Mouse (Mus musculus) heart, embryonic 13.5 days (tissue): ENCODE measurements at regions not wholly inside any gene's neighbourhood (a gene's known extent, or its start where the extent isn't known, plus 50 kb on each side); places are given as distances from the start of the nearest gene placed in this dataset.

Experiments used
- ATAC-seq: fragments of 200-750 bp; cut with Nextera tagmentation; 2 replicates; pipeline ENCODE4 v1.8.0; 2017; ENCODE audit warnings: moderate TSS enrichment; ENCODE audit not compliant: insufficient number of reproducible peaks, low FRiP score, low TSS enrichment; ENCODE audit errors: extremely low read depth
- H3K27ac ChIP-seq: fragments of 300-500 bp; sonication (generic); replicated peaks from 2 replicates; pipeline ENCODE4 v1.5.1; 2015; ENCODE audit warnings: moderate library complexity, mild to moderate bottlenecking, inconsistent platforms
- H3K27me3 ChIP-seq: fragments of 300-500 bp; sonication (generic); replicated peaks from 2 replicates; pipeline ENCODE4 v1.6.1; 2015; ENCODE audit warnings: mild to moderate bottlenecking, inconsistent platforms
- H3K36me3 ChIP-seq: fragments of 300-500 bp; sonication (generic); 2 replicates; pipeline ENCODE4 v1.6.1; 2015; ENCODE audit warnings: mild to moderate bottlenecking, inconsistent platforms
- H3K4me1 ChIP-seq: fragments of 300-500 bp; sonication (generic); 2 replicates; pipeline ENCODE4 v1.6.1; 2015; ENCODE audit warnings: inconsistent platforms
- H3K4me2 ChIP-seq: fragments of 300-500 bp; sonication (generic); 2 replicates; pipeline ENCODE4 v1.6.1; 2015; ENCODE audit warnings: inconsistent platforms, mild to moderate bottlenecking, moderate library complexity
- H3K4me3 ChIP-seq: fragments of 300-500 bp; sonication (generic); 2 replicates; pipeline ENCODE4 v1.5.1; 2015; ENCODE audit warnings: moderate library complexity, mild to moderate bottlenecking, inconsistent platforms
- H3K9ac ChIP-seq: fragments of 300-500 bp; sonication (generic); 2 replicates; pipeline ENCODE4 v1.6.1; 2015; ENCODE audit warnings: inconsistent platforms, mild to moderate bottlenecking, moderate library complexity
- H3K9me3 ChIP-seq: fragments of 300-500 bp; sonication (generic); 2 replicates; pipeline ENCODE4 v1.6.1; 2016; ENCODE audit warnings: inconsistent platforms
- WGBS: fragments of 180-500 bp; shearing (Covaris S2); methylation state at CpG from one replicate; pipeline ENCODE4 v1.1.7; 2015; ENCODE audit warnings: mixed read lengths; 5-methylcytosine and 5-hydroxymethylcytosine counted together

DNA sequence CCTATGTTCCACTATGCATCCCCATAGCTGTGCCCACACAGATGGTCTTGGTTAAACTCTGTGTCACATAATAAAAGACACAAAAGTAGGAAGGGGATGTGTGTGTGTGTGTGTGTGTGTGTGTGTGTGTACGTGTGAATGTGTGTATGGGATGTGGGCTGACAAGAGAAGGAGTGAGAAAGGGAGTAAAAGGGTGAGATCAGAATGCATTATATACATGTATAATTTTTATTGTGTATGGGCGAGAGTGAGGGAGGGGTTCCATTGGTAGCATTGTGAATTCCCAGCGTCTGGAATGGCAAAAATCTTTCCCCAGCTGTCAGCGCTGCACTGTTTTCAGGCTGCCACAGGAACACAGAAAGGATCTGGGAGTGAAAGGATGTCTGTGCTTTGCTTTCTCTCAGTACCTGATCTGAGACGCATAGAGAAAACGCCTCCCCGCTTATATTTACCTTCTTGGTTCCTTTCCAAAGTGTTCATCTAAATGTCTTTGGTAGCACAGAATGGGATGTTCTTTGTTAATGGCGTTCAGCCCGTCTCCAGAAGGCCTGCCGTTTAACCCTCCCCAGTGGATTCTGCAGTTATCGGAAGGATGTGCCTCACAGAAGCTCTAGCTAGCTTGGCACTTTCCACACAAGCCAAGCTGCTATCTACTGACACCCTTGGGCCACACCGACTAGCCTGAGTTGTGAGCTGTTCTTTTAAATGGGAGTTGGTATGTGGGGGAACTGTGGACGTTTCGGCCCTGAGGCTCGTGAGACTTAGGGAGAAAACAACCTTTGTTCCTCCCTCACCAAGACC, 785.8 kb downstream of the Tmem114 start:
- H3K4me2 ChIP-seq, result no peak overlapping the region
- ATAC-seq, result no peak
- no peaks in the 10 kb centered on the region for H3K9me3 ChIP-seq
- 58% methylated on average over 15 of the region's 15 CpGs for WGBS
- H3K4me1 ChIP-seq, result no peaks in the 10 kb centered on the region
- H3K36me3 ChIP-seq, result no peaks in the 10 kb centered on the region
- no peaks in the 10 kb centered on the region for H3K27me3 ChIP-seq
- H3K4me3 ChIP-seq, result no peak overlapping the region
- no peak overlapping the region for H3K9ac ChIP-seq
- no peak overlapping the region for H3K27ac ChIP-seq

- no peaks in the 10 kb centered on the region for H3K4me1 ChIP-seq
- no peak overlapping the region for H3K4me3 ChIP-seq
- no peaks in the 10 kb centered on the region for H3K9me3 ChIP-seq
- H3K27ac ChIP-seq, result no peak overlapping the region
- no peak for ATAC-seq
- no peaks in the 10 kb centered on the region for H3K36me3 ChIP-seq
- H3K27me3 ChIP-seq, result no peaks in the 10 kb centered on the region
- no peak overlapping the region for H3K9ac ChIP-seq
- no peak overlapping the region for H3K4me2 ChIP-seq
Measured at GRCm38 (mm10) chr16:7637993-7638392, 786.9 kb downstream of the Tmem114 start.

DNA sequence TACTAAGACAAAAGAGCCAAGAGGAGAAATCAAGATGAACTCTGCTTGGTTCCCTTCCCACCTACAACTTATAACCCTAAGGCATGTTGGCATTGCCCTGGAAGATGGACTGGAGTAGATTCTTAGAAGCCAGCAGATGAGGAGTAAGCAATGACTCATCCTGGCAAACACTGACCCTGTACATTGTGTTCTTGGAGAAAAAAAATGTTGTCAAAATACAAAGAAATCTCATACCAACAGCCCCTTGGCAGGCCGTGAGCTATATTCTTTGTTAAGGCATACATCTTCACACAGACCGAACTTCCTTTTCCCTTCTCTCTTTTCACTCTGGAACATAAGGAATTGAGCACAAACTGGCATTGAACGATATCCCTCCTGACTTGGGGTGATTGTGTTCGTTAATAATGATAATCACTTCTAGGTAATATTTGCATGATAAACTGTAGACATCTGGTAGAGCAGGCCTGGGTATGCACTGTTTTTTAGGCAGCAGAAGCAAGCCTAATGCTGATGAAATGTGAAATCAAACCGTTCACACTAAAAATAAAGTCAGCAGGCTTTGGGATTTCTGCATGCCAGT, 787.7 kb downstream of the Tmem114 start:
- WGBS, result 62% methylated on average over 5 of the region's 5 CpGs
- Histone ChIP-seq H3K9ac (no peak overlapping the region), H3K36me3 (no peaks in the 10 kb centered on the region), H3K9me3 (no peaks in the 10 kb centered on the region), H3K4me3 (no peak overlapping the region), H3K27me3 (no peaks in the 10 kb centered on the region), H3K27ac (no peak overlapping the region), H3K4me2 (no peak overlapping the region), H3K4me1 (peaks cover 7% of the 10 kb centered on the region; the same call in 1 of the 2 replicates)
- no peak for ATAC-seq

DNA sequence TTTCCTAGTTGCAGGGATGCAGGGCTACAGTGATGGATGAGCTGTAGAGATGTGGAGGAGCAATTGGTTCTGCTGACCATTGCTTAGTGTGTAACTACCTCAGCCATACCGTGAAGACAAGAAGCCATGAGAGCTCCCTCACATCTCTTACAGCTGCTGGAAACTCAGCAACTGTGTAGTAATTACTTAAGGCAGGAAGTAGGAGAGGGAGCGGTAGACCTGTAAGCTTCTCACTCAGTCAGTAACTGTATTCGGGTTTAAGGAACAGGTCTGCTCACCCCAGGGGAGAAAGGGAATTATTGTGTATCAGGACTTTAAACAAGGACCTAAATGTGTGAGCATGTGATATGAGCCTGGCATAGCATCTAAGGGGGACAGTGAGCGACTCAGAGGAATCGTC, 788.6 kb downstream of the Tmem114 start:
- Histone ChIP-seq H3K4me3 (no peak overlapping the region), H3K9ac (no peak overlapping the region), H3K4me2 (no peak overlapping the region), H3K9me3 (no peaks in the 10 kb centered on the region), H3K27ac (no peak overlapping the region), H3K27me3 (no peaks in the 10 kb centered on the region), H3K4me1 (peaks cover 7% of the 10 kb centered on the region; the same call in 1 of the 2 replicates), H3K36me3 (no peaks in the 10 kb centered on the region)
- no peak for ATAC-seq
- WGBS, result 64% methylated on average over 5 of the region's 5 CpGs

- ATAC-seq, result no peak
- no peaks in the 10 kb centered on the region for H3K27me3 ChIP-seq
- no peaks in the 10 kb centered on the region for H3K36me3 ChIP-seq
- no peaks in the 10 kb centered on the region for H3K9me3 ChIP-seq
- H3K27ac ChIP-seq, result no peak overlapping the region
- WGBS, result 20% methylated on average over 5 of the region's 5 CpGs
- H3K9ac ChIP-seq, result no peak overlapping the region
- H3K4me1 ChIP-seq, result peaks cover 7% of the 10 kb centered on the region; the same call in 1 of the 2 replicates
- H3K4me2 ChIP-seq, result no peak overlapping the region
- no peak overlapping the region for H3K4me3 ChIP-seq
Measured at GRCm38 (mm10) chr16:7632474-7632873, 792.5 kb downstream of the Tmem114 start.

- WGBS, result 43% methylated on average over 8 of the region's 8 CpGs
Measured at GRCm38 (mm10) chr16:7628351-7628750, 796.6 kb downstream of the Tmem114 start.

DNA sequence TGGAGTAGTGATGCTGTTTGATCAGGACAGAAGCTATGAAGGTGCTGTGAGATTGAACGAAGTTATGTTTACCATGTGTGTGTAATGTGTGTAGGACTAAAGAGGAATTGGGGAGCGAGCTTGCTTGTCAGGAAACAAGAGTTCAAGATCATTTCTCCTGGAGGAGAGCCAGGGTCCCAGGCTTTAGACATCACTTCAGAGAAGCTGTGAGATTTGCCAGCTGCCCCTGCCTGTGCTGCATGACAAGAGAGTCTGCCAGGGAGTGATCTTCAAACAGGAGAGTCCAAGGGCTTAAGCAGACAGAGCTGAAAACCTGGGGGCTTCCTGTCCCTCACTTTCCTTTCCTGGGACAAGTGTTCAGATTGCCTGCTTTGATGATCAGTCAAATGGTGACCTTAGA, 818.3 kb downstream of the Tmem114 start:
- no peaks in the 10 kb centered on the region for H3K4me1 ChIP-seq
- H3K4me3 ChIP-seq, result no peak overlapping the region
- WGBS, result 37% methylated on average over 2 of the region's 2 CpGs
- no peak overlapping the region for H3K4me2 ChIP-seq
- H3K9ac ChIP-seq, result no peak overlapping the region
- no peaks in the 10 kb centered on the region for H3K9me3 ChIP-seq
- H3K27me3 ChIP-seq, result no peaks in the 10 kb centered on the region
- no peak for ATAC-seq
- no peaks in the 10 kb centered on the region for H3K36me3 ChIP-seq
- no peak overlapping the region for H3K27ac ChIP-seq

More at GRCm38 (mm10) chr16:7628351-7628750, 796.6 kb downstream of the Tmem114 start:
- Histone ChIP-seq H3K36me3 (no peaks in the 10 kb centered on the region), H3K4me3 (no peak overlapping the region), H3K9ac (no peak overlapping the region), H3K27me3 (no peaks in the 10 kb centered on the region), H3K27ac (no peak overlapping the region), H3K4me2 (no peak overlapping the region), H3K9me3 (no peaks in the 10 kb centered on the region), H3K4me1 (peaks cover 7% of the 10 kb centered on the region; the same call in 1 of the 2 replicates)
- no peak for ATAC-seq

- H3K9me3 ChIP-seq, result no peaks in the 10 kb centered on the region
- 35% methylated on average over 1 of the region's 1 CpGs for WGBS
- no peaks in the 10 kb centered on the region for H3K36me3 ChIP-seq
- H3K4me1 ChIP-seq, result no peaks in the 10 kb centered on the region
- no peak overlapping the region for H3K4me3 ChIP-seq
- ATAC-seq, result no peak
- no peak overlapping the region for H3K4me2 ChIP-seq
- H3K9ac ChIP-seq, result no peak overlapping the region
- no peaks in the 10 kb centered on the region for H3K27me3 ChIP-seq
- no peak overlapping the region for H3K27ac ChIP-seq
Measured at GRCm38 (mm10) chr16:7602428-7602827, 822.5 kb downstream of the Tmem114 start.

GRCm38 (mm10) chr16:7574879-7575278, 850.1 kb downstream of the Tmem114 start:
- Histone ChIP-seq H3K36me3 (no peaks in the 10 kb centered on the region), H3K4me2 (no peak overlapping the region), H3K9ac (no peak overlapping the region), H3K27me3 (no peaks in the 10 kb centered on the region), H3K4me1 (0 out of 2 replicates have a peak, but pooled peaks cover 3% of the 10 kb centered on the region), H3K9me3 (no peaks in the 10 kb centered on the region), H3K4me3 (no peak overlapping the region), H3K27ac (no peak overlapping the region)
- no peak for ATAC-seq
- WGBS, result 50% methylated on average over 3 of the region's 3 CpGs

DNA sequence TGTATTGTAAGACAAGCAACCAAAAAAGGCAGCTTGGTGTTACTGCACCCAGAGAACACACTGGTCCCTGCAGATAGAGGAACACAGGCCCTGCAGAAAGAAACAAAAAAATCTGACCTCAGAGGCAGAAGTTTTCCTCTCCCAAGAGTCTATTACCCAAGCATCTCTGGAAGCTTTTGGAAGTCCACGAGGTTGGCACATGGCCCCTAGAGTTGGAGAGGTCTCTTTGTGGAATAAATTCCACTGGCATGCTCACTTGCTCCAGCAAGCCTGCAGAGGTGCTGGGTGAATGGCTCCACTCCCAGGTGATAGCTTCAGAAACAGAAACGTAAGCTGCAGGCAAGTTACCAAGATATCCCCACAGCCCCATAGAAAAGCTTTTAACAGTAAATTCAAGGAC, 864.1 kb downstream of the Tmem114 start:
- ATAC-seq, result no peak
- H3K9me3 ChIP-seq, result no peaks in the 10 kb centered on the region
- no peaks in the 10 kb centered on the region for H3K27me3 ChIP-seq
- H3K4me3 ChIP-seq, result no peak overlapping the region
- H3K9ac ChIP-seq, result no peak overlapping the region
- no peak overlapping the region for H3K4me2 ChIP-seq
- H3K36me3 ChIP-seq, result no peaks in the 10 kb centered on the region
- no peaks in the 10 kb centered on the region for H3K4me1 ChIP-seq
- 49% methylated on average over 2 of the region's 2 CpGs for WGBS
- no peak overlapping the region for H3K27ac ChIP-seq

GRCm38 (mm10) chr16:7559177-7559576, 865.8 kb downstream of the Tmem114 start:
- H3K4me3 ChIP-seq, result no peak overlapping the region
- no peaks in the 10 kb centered on the region for H3K4me1 ChIP-seq
- H3K27me3 ChIP-seq, result no peaks in the 10 kb centered on the region
- H3K36me3 ChIP-seq, result no peaks in the 10 kb centered on the region
- no peaks in the 10 kb centered on the region for H3K9me3 ChIP-seq
- H3K4me2 ChIP-seq, result no peak overlapping the region
- no peak overlapping the region for H3K27ac ChIP-seq
- no peak for ATAC-seq
- WGBS, result 62% methylated on average over 1 of the region's 1 CpGs
- no peak overlapping the region for H3K9ac ChIP-seq

DNA sequence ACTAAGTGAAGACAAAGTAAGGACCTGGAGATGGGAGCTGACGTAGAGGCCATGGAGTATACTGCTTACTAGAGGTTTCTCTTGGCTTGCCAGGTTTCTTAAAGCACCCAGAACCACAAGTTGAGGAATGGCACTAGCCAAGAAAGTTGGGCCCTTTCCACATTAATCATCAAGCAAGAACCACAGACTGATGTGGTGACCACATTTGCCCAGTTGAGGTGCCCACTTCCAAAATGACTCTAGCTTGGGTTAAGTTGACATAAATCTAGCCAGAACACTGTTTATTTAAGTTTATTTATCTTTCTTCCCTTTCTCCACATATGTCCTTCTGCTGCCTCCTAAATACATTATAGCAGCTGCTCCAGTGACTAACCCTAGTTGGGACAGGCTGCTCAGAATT, 866.3 kb downstream of the Tmem114 start:
- no peak overlapping the region for H3K9ac ChIP-seq
- no peaks in the 10 kb centered on the region for H3K27me3 ChIP-seq
- H3K4me2 ChIP-seq, result no peak overlapping the region
- H3K4me1 ChIP-seq, result no peaks in the 10 kb centered on the region
- 79% methylated on average over 1 of the region's 1 CpGs for WGBS
- no peak for ATAC-seq
- H3K9me3 ChIP-seq, result no peaks in the 10 kb centered on the region
- H3K36me3 ChIP-seq, result no peaks in the 10 kb centered on the region
- H3K27ac ChIP-seq, result no peak overlapping the region
- H3K4me3 ChIP-seq, result no peak overlapping the region
